In genomic region chr11:87467491-87468277, GRCm38 (mm10) we compare ENCODE assay signal across 9 mouse cellular contexts.
DNase-seq lines count a peak whose midpoint lies in the region; ATAC-seq and TF ChIP-seq lines count a peak whose summit lies in the region.
"Had no signal": no experiment of that assay in that cellular context is flagged by ENCODE, and none has a peak within 500 bp of the region (broad histone marks: within the 10 kb centered on the region; RNA-seq: fewer than 3 reads in every experiment).

No protein-coding gene starts in this region.

- 22% methylated on average over 19 of the region's 19 CpGs for WGBS in kidney, embryonic 14.5 days
- WGBS in kidney, adult 2 months: 38% methylated on average over 19 of the region's 19 CpGs
- WGBS in intestine, embryonic 14.5 days: 17% methylated on average over 19 of the region's 19 CpGs

- H3K9me3 ChIP-seq in kidney, embryonic 14.5 days (ENCODE audit: control insufficient read depth, low read length): no peaks in the 10 kb centered on the region
- H3K9me3 ChIP-seq in intestine, embryonic 14.5 days (ENCODE audit: control insufficient read depth, low read length): no peaks in the 10 kb centered on the region

- no peaks in the 10 kb centered on the region for H3K27me3 ChIP-seq in kidney, embryonic 14.5 days (ENCODE audit: control insufficient read depth, insufficient read depth, low read length)
- no peaks in the 10 kb centered on the region for H3K27me3 ChIP-seq in kidney, adult 2 months (replicated peaks; ENCODE audit: control insufficient read depth, insufficient read depth, low read length)
- no peaks in the 10 kb centered on the region for H3K27me3 ChIP-seq in intestine, embryonic 14.5 days (replicated peaks; ENCODE audit: control insufficient read depth, insufficient read depth, low read length)
- H3K27me3 ChIP-seq in splenic B cell, adult 2 months (ENCODE audit: control insufficient read depth, insufficient read depth, low read length, poor library complexity, severe bottlenecking): no peaks in the 10 kb centered on the region

- H3K36me3 ChIP-seq in kidney, embryonic 14.5 days (ENCODE audit: control insufficient read depth, insufficient read depth, low read length): no peaks in the 10 kb centered on the region
- no peaks in the 10 kb centered on the region for H3K36me3 ChIP-seq in kidney, adult 2 months (ENCODE audit: control insufficient read depth, insufficient read depth, low read length)
- no peaks in the 10 kb centered on the region for H3K36me3 ChIP-seq in intestine, embryonic 14.5 days (ENCODE audit: control insufficient read depth, insufficient read depth, low read length)
- H3K36me3 ChIP-seq in splenic B cell, adult 2 months (ENCODE audit: control insufficient read depth, insufficient read depth, low read length, poor library complexity, severe bottlenecking): no peaks in the 10 kb centered on the region

- H3K27ac ChIP-seq in kidney, embryonic 14.5 days (ENCODE audit: low read depth, low read length): no peak overlapping the region
- no peak overlapping the region for H3K27ac ChIP-seq in kidney, adult 2 months (ENCODE audit: insufficient read depth, low read depth, low read length)
- H3K27ac ChIP-seq in intestine, embryonic 14.5 days (ENCODE audit: low read depth): no peak overlapping the region

- DNase-seq in kidney, adult 2 months: no peak
- DNase-seq in intestine, embryonic 14.5 days (ENCODE audit: low spot score): no peak
- DNase-seq in splenic B cell, adult 2 months (ENCODE audit: low read depth, low spot score): peak; percentile 45
- no peak for DNase-seq in frontal cortex, adult 2 months (ENCODE audit: extremely low spot score in 1 of 2, low spot score in 1 of 2)
- no peak for DNase-seq in right cerebral cortex, adult 18-20 months
- DNase-seq: cerebellum, adult 11-12 months had no signal

- H3K4me3 ChIP-seq in kidney, embryonic 14.5 days (ENCODE audit: low read length): no peak overlapping the region
- no peak overlapping the region for H3K4me3 ChIP-seq in kidney, adult 2 months (ENCODE audit: insufficient read depth, low read depth, low read length)
- no peak overlapping the region for H3K4me3 ChIP-seq in intestine, embryonic 14.5 days (ENCODE audit: low read depth, low read length)

- H3K4me2 ChIP-seq in kidney, embryonic 14.5 days (replicated peaks; ENCODE audit: low read depth, low read length): peak overlapping the region; percentile 27; the same call in 1 of the 2 replicates
- H3K4me2 ChIP-seq in intestine, embryonic 14.5 days (ENCODE audit: low read length): peak overlapping the region; percentile 31

- no peak for TF ChIP-seq CTCF in kidney, adult 2 months (conservative IDR thresholded peaks at IDR 0.05; ENCODE audit: insufficient read depth, insufficient read length, low read depth, low read length)

- no peak for TF ChIP-seq POLR2A in kidney, adult 2 months (IDR thresholded peaks at IDR 0.05; ENCODE audit: low read depth, low read length)

- H3K4me1 ChIP-seq in kidney, embryonic 14.5 days (ENCODE audit: control insufficient read depth, insufficient read depth, low read length): no peaks in the 10 kb centered on the region; the same call in 1 of the 2 replicates
- no peaks in the 10 kb centered on the region for H3K4me1 ChIP-seq in kidney, adult 2 months (ENCODE audit: control insufficient read depth, insufficient read depth, low read length)
- peaks cover 16% of the 10 kb centered on the region for H3K4me1 ChIP-seq in intestine, embryonic 14.5 days (replicated peaks; ENCODE audit: control insufficient read depth, insufficient read depth, low read length)

- H3K9ac ChIP-seq in kidney, embryonic 14.5 days (ENCODE audit: low read depth, low read length): no peak overlapping the region
- H3K9ac ChIP-seq in intestine, embryonic 14.5 days (ENCODE audit: low read length): no peak overlapping the region

- no peak for ATAC-seq in kidney, embryonic 14.5 days (ENCODE audit: low FRiP score, low TSS enrichment)
- peak; percentile 70 for ATAC-seq in CD4-positive, CD25-positive, alpha-beta regulatory T cell, adult 4 months
- ATAC-seq in intestine, embryonic 14.5 days (replicated peaks; ENCODE audit: low FRiP score, low TSS enrichment, low read depth): no peak
- ATAC-seq in cerebellum, adult (ENCODE audit: insufficient number of reproducible peaks, low FRiP score, low TSS enrichment): no peak
